Mouse (Mus musculus) lung, postnatal 0 days (tissue): ENCODE measurements around the gene Nupl1.

ENCODE experiments used
- CTCF ChIP-seq: IDR thresholded peaks from 2 replicates; pipeline ENCODE4 v1.5.1; 2016; ENCODE audit warnings: antibody characterized with exemption, mild to moderate bottlenecking
- EP300 ChIP-seq: IDR thresholded peaks from 2 replicates; pipeline ENCODE4 v1.6.1; 2016; ENCODE audit warnings: antibody characterized with exemption, mild to moderate bottlenecking, control low read depth

DNA sequence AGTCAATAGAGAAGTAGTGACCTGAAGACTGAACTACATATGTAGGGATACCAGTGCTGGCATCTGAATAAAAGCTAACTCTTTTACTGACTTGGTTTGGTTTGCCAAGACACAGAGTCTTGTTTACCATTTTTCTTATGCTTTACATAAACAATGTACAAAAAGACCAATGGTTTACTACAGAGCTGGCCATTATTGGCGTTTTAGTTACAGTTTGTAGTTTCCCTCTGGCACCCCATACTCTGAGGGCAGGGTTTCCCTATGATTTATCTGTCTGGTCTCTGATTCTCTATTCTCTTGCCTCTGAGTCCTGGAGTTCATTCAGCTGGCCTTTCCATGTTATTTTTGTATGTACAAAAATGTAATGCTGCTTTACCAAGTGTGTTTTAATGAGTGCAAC lies 44.3 kb upstream of the Nupl1 start:
- TF ChIP-seq CTCF (no peak), EP300 (no peak)
